Mouse (Mus musculus) myocyte (in vitro differentiated cells): ENCODE results near the gene Nefh. TPM values are rescaled to one million over a fixed set of nuclear protein-coding genes. Genes with fewer than 3 reads are reported as not detected.

ENCODE experiments used
- H3K27me3 ChIP-seq: one replicate; pipeline ENCODE4 v1.6.1; 2011; ENCODE audit not compliant: control insufficient read depth, insufficient read depth, insufficient read length
- H3K36me3 ChIP-seq: one replicate; pipeline ENCODE4 v1.6.1; 2011; ENCODE audit not compliant: control insufficient read depth, insufficient read depth
- H3K4me2 ChIP-seq: one replicate; pipeline ENCODE4 v1.6.1; 2011; ENCODE audit warnings: low read depth, control low read depth
- H3K4me3 ChIP-seq: one replicate; pipeline ENCODE4 v1.5.1; 2011; ENCODE audit warnings: mild to moderate bottlenecking, control low read depth, moderate library complexity
- H3K79me2 ChIP-seq: one replicate; pipeline ENCODE4 v1.6.1; 2011; ENCODE audit not compliant: control insufficient read depth, insufficient read depth
- H3ac ChIP-seq: one replicate; pipeline ENCODE4 v1.6.1; 2011; ENCODE audit not compliant: control insufficient read depth, insufficient read length
- CEBPB ChIP-seq: IDR thresholded peaks from 2 replicates; pipeline ENCODE4 v1.6.1; 2011; ENCODE audit warnings: mild to moderate bottlenecking, moderate library complexity; ENCODE audit not compliant: poor library complexity, insufficient read depth, severe bottlenecking
- E2F4 ChIP-seq: IDR thresholded peaks from one replicate; pipeline ENCODE4 v1.6.1; 2011; ENCODE audit warnings: mild to moderate bottlenecking, control low read depth, moderate library complexity; ENCODE audit not compliant: insufficient read depth
- MAX ChIP-seq: IDR thresholded peaks from one replicate; pipeline ENCODE4 v1.6.1; 2011; ENCODE audit warnings: low read depth, mild to moderate bottlenecking, control low read depth
- MYOD1 ChIP-seq, 3 experiments: IDR thresholded peaks; one replicate each; pipeline ENCODE4 v1.6.1; 2011; ENCODE audit warnings: control low read depth in 2 of 3, low read depth in 2 of 3, mild to moderate bottlenecking in 2 of 3, moderate library complexity in 1 of 3; ENCODE audit not compliant: insufficient read length in 2 of 3, control insufficient read depth in 1 of 3
- MYOG ChIP-seq, 3 experiments: IDR thresholded peaks; one replicate each; pipeline ENCODE4 v1.6.1; 2011; ENCODE audit warnings: control low read depth in 2 of 3, low read depth in 2 of 3, mild to moderate bottlenecking in 2 of 3; ENCODE audit not compliant: insufficient read length in 2 of 3, control insufficient read depth in 1 of 3, insufficient read depth in 1 of 3
- POLR2A ChIP-seq: IDR thresholded peaks from one replicate; pipeline ENCODE4 v1.6.1; 2011; ENCODE audit warnings: low read depth, mild to moderate bottlenecking, control low read depth, moderate library complexity; ENCODE audit not compliant: insufficient read length
- POLR2AphosphoS2 ChIP-seq: IDR thresholded peaks from one replicate; pipeline ENCODE4 v1.6.1; 2011; ENCODE audit warnings: low read depth, control low read depth; ENCODE audit not compliant: insufficient read length
- REST ChIP-seq: IDR thresholded peaks from one replicate; pipeline ENCODE4 v1.6.1; 2011; ENCODE audit warnings: mild to moderate bottlenecking, control low read depth, moderate library complexity; ENCODE audit not compliant: insufficient read depth, insufficient read length
- SRF ChIP-seq: IDR thresholded peaks from one replicate; pipeline ENCODE4 v1.6.1; 2011; ENCODE audit warnings: low read depth; ENCODE audit not compliant: control insufficient read depth, insufficient read length
- TCF12 ChIP-seq: IDR thresholded peaks from one replicate; pipeline ENCODE4 v1.6.1; 2011; ENCODE audit warnings: mild to moderate bottlenecking, control low read depth; ENCODE audit not compliant: poor library complexity, insufficient read depth, severe bottlenecking
- TCF3 ChIP-seq: IDR thresholded peaks from one replicate; pipeline ENCODE4 v1.6.1; 2011; ENCODE audit warnings: low read depth, control low read depth; ENCODE audit not compliant: insufficient read length
- USF1 ChIP-seq: IDR thresholded peaks from one replicate; pipeline ENCODE4 v1.6.1; 2011; ENCODE audit warnings: low read depth, mild to moderate bottlenecking, control low read depth, moderate library complexity
- polyA plus RNA-seq: library from polyadenylated mRNA; unstranded; fragments of >200 nt; fragmentation: generic; extraction: Trizol; gene quantifications from one replicate; pipeline ENCODE4 v1.2.1, GENCODE M21; 2012; ENCODE audit warnings: missing spikeins

Nefh gene
- polyA plus RNA-seq, 1 experiment = 0.04 TPM

- Histone ChIP-seq H3K36me3 (no peaks in the 10 kb centered on the region), H3K4me2 (no peak overlapping the region), H3K4me3 (no peak overlapping the region), H3K79me2 (no peaks in the 10 kb centered on the region), H3K27me3 (peaks cover 38% of the 10 kb centered on the region), H3ac (no peak overlapping the region)
- TF ChIP-seq MYOG (IDR thresholded peaks at IDR 0.05; ENCODE audit: control insufficient read depth in 1 of 3, insufficient read depth in 1 of 3, insufficient read length in 2 of 3, low read depth in 2 of 3) (no peak), SRF (no peak), POLR2A (no peak), MYOD1 (IDR thresholded peaks at IDR 0.05; ENCODE audit: control insufficient read depth in 1 of 3, insufficient read length in 2 of 3, low read depth in 2 of 3) (no peak), MAX (no peak), REST (no peak), TCF12 (no peak), E2F4 (no peak), POLR2AphosphoS2 (no peak), TCF3 (no peak)
Measured at GRCm38 (mm10) chr11:4968376-4968775, 20.5 kb upstream of the Nefh start.

GRCm38 (mm10) chr11:4967549-4967948 lies 19.7 kb upstream of the Nefh start:
- Histone ChIP-seq H3K27me3 (peaks cover 45% of the 10 kb centered on the region), H3K36me3 (no peaks in the 10 kb centered on the region), H3K79me2 (no peaks in the 10 kb centered on the region), H3ac (no peak overlapping the region), H3K4me3 (no peak overlapping the region), H3K4me2 (no peak overlapping the region)
- peak; percentile 26 for TF ChIP-seq USF1
- TF ChIP-seq CEBPB = no peak

- no peaks in the 10 kb centered on the region for H3K36me3 ChIP-seq
- TF ChIP-seq MYOG (IDR thresholded peaks at IDR 0.05; ENCODE audit: control insufficient read depth in 1 of 3, insufficient read depth in 1 of 3, insufficient read length in 2 of 3, low read depth in 2 of 3) (no peak), POLR2AphosphoS2 (no peak), MYOD1 (IDR thresholded peaks at IDR 0.05; ENCODE audit: control insufficient read depth in 1 of 3, insufficient read length in 2 of 3, low read depth in 2 of 3) (no peak), CEBPB (no peak), REST (no peak), SRF (no peak), USF1 (no peak), E2F4 (no peak), TCF3 (no peak), MAX (no peak), POLR2A (no peak), TCF12 (no peak)
- peaks cover 45% of the 10 kb centered on the region for H3K27me3 ChIP-seq
- H3ac ChIP-seq = no peak overlapping the region
- H3K4me2 ChIP-seq = no peak overlapping the region
- H3K79me2 ChIP-seq = no peaks in the 10 kb centered on the region
- no peak overlapping the region for H3K4me3 ChIP-seq
Measured at GRCm38 (mm10) chr11:4966888-4967287, 19.0 kb upstream of the Nefh start.

- Histone ChIP-seq H3K36me3 (no peaks in the 10 kb centered on the region), H3K27me3 (peaks cover 45% of the 10 kb centered on the region), H3K4me3 (no peak overlapping the region), H3K79me2 (no peaks in the 10 kb centered on the region), H3ac (no peak overlapping the region), H3K4me2 (no peak overlapping the region)
- no peak for TF ChIP-seq USF1
- TF ChIP-seq POLR2AphosphoS2 = no peak
- TF ChIP-seq SRF = no peak
- TF ChIP-seq MAX = no peak
- no peak for TF ChIP-seq REST
- no peak for TF ChIP-seq E2F4
- TF ChIP-seq TCF3 = no peak
- TF ChIP-seq POLR2A = no peak
Measured at GRCm38 (mm10) chr11:4966325-4966724, 18.5 kb upstream of the Nefh start.

GRCm38 (mm10) chr11:4963099-4963808 lies 15.4 kb upstream of the Nefh start:
- H3K4me3 ChIP-seq = no peak overlapping the region
- no peak overlapping the region for H3ac ChIP-seq
- H3K36me3 ChIP-seq = no peaks in the 10 kb centered on the region
- no peak for TF ChIP-seq TCF12
- no peak for TF ChIP-seq E2F4
- TF ChIP-seq CEBPB = no peak
- no peak for TF ChIP-seq MYOG (IDR thresholded peaks at IDR 0.05; ENCODE audit: control insufficient read depth in 1 of 3, insufficient read depth in 1 of 3, insufficient read length in 2 of 3, low read depth in 2 of 3)
- TF ChIP-seq POLR2AphosphoS2 = no peak
- no peak for TF ChIP-seq USF1
- no peaks in the 10 kb centered on the region for H3K79me2 ChIP-seq
- peaks cover 44% of the 10 kb centered on the region for H3K27me3 ChIP-seq
- H3K4me2 ChIP-seq = no peak overlapping the region
